ENCODE assay signal across 29 mouse cellular contexts in genomic region chr13:71150092-71150491, GRCm38 (mm10).
DNase-seq lines count a peak whose midpoint lies in the region; ATAC-seq lines count a peak whose summit lies in the region.
"Had no signal": no experiment of that assay in that cellular context is flagged by ENCODE, and none has a peak within 500 bp of the region (broad histone marks: within the 10 kb centered on the region; RNA-seq: fewer than 3 reads in every experiment).

No protein-coding gene starts in this region.

- H3K9ac ChIP-seq in hindbrain, embryonic 11.5 days (ENCODE audit: low read depth, low read length) = no peak overlapping the region
- H3K9ac ChIP-seq: embryonic facial prominence, embryonic 13.5 days; forebrain, embryonic 13.5 days; heart, embryonic 15.5 days; hindbrain, embryonic 12.5 days; hindbrain, embryonic 15.5 days had no signal

- no peak for ATAC-seq in hindbrain, embryonic 11.5 days (ENCODE audit: low FRiP score)
- ATAC-seq: activated CD4-positive, CD25-positive, alpha-beta regulatory T cell, adult 4 months; forebrain, embryonic 16.5 days; intestine, postnatal 0 days had no signal

- 0 out of 2 replicates have a peak overlapping the region, but pooled peaks have one; percentile 18 for H3K27ac ChIP-seq in hindbrain, embryonic 10.5 days
- no peak overlapping the region for H3K27ac ChIP-seq in hindbrain, embryonic 11.5 days (ENCODE audit: low read depth, low read length)
- H3K27ac ChIP-seq: embryonic facial prominence, embryonic 10.5 days; embryonic facial prominence, embryonic 13.5 days; forebrain, embryonic 10.5 days; forebrain, embryonic 13.5 days; heart, embryonic 15.5 days; hindbrain, embryonic 12.5 days; hindbrain, embryonic 15.5 days had no signal

- H3K4me2 ChIP-seq in hindbrain, embryonic 11.5 days (replicated peaks; ENCODE audit: low read depth, low read length) = no peak overlapping the region
- H3K4me2 ChIP-seq: embryonic facial prominence, embryonic 13.5 days; forebrain, embryonic 13.5 days; heart, embryonic 11.5 days; heart, embryonic 15.5 days; hindbrain, embryonic 12.5 days; hindbrain, embryonic 15.5 days had no signal

- WGBS in hindbrain, embryonic 10.5 days = 52% methylated on average over 1 of the region's 1 CpGs
- WGBS in hindbrain, embryonic 11.5 days = 54% methylated on average over 1 of the region's 1 CpGs

- H3K4me1 ChIP-seq in hindbrain, embryonic 10.5 days (replicated peaks) = peaks cover 51% of the 10 kb centered on the region
- H3K4me1 ChIP-seq in hindbrain, embryonic 11.5 days (replicated peaks; ENCODE audit: control insufficient read depth, insufficient read depth, low read length) = peaks cover 7% of the 10 kb centered on the region
- H3K4me1 ChIP-seq: embryonic facial prominence, embryonic 13.5 days; heart, embryonic 15.5 days had no signal

- H3K36me3 ChIP-seq in hindbrain, embryonic 10.5 days = no peaks in the 10 kb centered on the region
- no peaks in the 10 kb centered on the region for H3K36me3 ChIP-seq in hindbrain, embryonic 11.5 days (ENCODE audit: control insufficient read depth, insufficient read depth, low read length)
- H3K36me3 ChIP-seq: embryonic facial prominence, embryonic 10.5 days; embryonic facial prominence, embryonic 13.5 days; forebrain, embryonic 10.5 days; heart, embryonic 15.5 days; hindbrain, embryonic 12.5 days; hindbrain, embryonic 15.5 days had no signal

- peaks cover 39% of the 10 kb centered on the region for H3K27me3 ChIP-seq in hindbrain, embryonic 10.5 days (ENCODE audit: insufficient read depth, poor library complexity, severe bottlenecking)
- no peaks in the 10 kb centered on the region for H3K27me3 ChIP-seq in hindbrain, embryonic 11.5 days (ENCODE audit: control insufficient read depth, insufficient read depth, low read length)
- H3K27me3 ChIP-seq: embryonic facial prominence, embryonic 13.5 days; heart, embryonic 15.5 days; hindbrain, embryonic 12.5 days; hindbrain, embryonic 15.5 days had no signal

- no peak overlapping the region for H3K4me3 ChIP-seq in hindbrain, embryonic 10.5 days
- H3K4me3 ChIP-seq in hindbrain, embryonic 11.5 days (ENCODE audit: low read depth, low read length) = no peak overlapping the region
- H3K4me3 ChIP-seq: embryonic facial prominence, embryonic 10.5 days; embryonic facial prominence, embryonic 13.5 days; erythroblast, embryonic 14.5 days; forebrain, embryonic 10.5 days; forebrain, embryonic 13.5 days; heart, embryonic 15.5 days; hindbrain, embryonic 12.5 days; hindbrain, embryonic 15.5 days had no signal

- H3K9me3 ChIP-seq in hindbrain, embryonic 10.5 days = no peaks in the 10 kb centered on the region
- no peaks in the 10 kb centered on the region for H3K9me3 ChIP-seq in hindbrain, embryonic 11.5 days (ENCODE audit: control insufficient read depth, low read length)
- H3K9me3 ChIP-seq: embryonic facial prominence, embryonic 10.5 days; embryonic facial prominence, embryonic 13.5 days; forebrain, embryonic 10.5 days; forebrain, embryonic 13.5 days; heart, embryonic 15.5 days; hindbrain, embryonic 12.5 days; hindbrain, embryonic 15.5 days had no signal

- DNase-seq in hindbrain, embryonic 10.5 days (ENCODE audit: low spot score) = no peak
- no peak for DNase-seq in hindbrain, embryonic 11.5 days (ENCODE audit: low spot score)
- peak; percentile 35 for DNase-seq in 3134 (ENCODE audit: extremely low read depth, insufficient read length, low spot score)
- DNase-seq in Muller cell, postnatal 12 days (ENCODE audit: inconsistent ontology term) = peak; percentile 72
- DNase-seq in natural killer cell, adult 2 months (ENCODE audit: low spot score in 2 of 2) = no peak
- DNase-seq in ovary, adult 18-20 months (ENCODE audit: low spot score) = no peak
- DNase-seq: adrenal gland, adult 8-10 months; adrenal gland, postnatal 25 days; cerebellum, adult 11-12 months; cerebellum, adult 8-10 months; cerebellum, postnatal 10 days; cerebellum, postnatal 36 days; embryo, embryonic 11 days; gastrocnemius, postnatal 10 days; gastrocnemius, postnatal 36 days; heart, postnatal 10 days; heart, postnatal 36 days had no signal

Comparison
In these comparisons a context has a peak if more than half of its experiments do, and no peak if none do; other contexts are left out.
1. DNase-seq: peak in 3134 (single experiment) and Muller cell, postnatal 12 days (single experiment); none in hindbrain, embryonic 10.5 days (single experiment), hindbrain, embryonic 11.5 days (single experiment), natural killer cell, adult 2 months (0 of 2) and ovary, adult 18-20 months (single experiment).